Mouse (Mus musculus): ENCODE measurements around the gene Unc45b.

- no peak for TF ChIP-seq CTCF (IDR thresholded peaks at IDR 0.05; ENCODE audit: extremely low read depth, insufficient read length, insufficient replicate concordance, low read depth, low read length)
- TF ChIP-seq POLR2A (IDR thresholded peaks at IDR 0.05; ENCODE audit: low read depth, low read length) = no peak
Measured at GRCm38 (mm10) chr11:82861558-82861957, 48.8 kb upstream of the Unc45b start.

Data from small intestine, adult 2 months (tissue).